Mouse (Mus musculus): ENCODE results near the gene Tlcd1. TPM values are rescaled to one million over a fixed set of nuclear protein-coding genes. Genes with fewer than 3 reads are reported as not detected.
"Not testable (repeated sequence)": the region's sequence is repeated elsewhere in the genome, so short reads cannot be mapped to it uniquely, and the experiment has no call there.

Tlcd1 gene
- polyA plus RNA-seq, 1 experiment = 17.4 TPM

DNA sequence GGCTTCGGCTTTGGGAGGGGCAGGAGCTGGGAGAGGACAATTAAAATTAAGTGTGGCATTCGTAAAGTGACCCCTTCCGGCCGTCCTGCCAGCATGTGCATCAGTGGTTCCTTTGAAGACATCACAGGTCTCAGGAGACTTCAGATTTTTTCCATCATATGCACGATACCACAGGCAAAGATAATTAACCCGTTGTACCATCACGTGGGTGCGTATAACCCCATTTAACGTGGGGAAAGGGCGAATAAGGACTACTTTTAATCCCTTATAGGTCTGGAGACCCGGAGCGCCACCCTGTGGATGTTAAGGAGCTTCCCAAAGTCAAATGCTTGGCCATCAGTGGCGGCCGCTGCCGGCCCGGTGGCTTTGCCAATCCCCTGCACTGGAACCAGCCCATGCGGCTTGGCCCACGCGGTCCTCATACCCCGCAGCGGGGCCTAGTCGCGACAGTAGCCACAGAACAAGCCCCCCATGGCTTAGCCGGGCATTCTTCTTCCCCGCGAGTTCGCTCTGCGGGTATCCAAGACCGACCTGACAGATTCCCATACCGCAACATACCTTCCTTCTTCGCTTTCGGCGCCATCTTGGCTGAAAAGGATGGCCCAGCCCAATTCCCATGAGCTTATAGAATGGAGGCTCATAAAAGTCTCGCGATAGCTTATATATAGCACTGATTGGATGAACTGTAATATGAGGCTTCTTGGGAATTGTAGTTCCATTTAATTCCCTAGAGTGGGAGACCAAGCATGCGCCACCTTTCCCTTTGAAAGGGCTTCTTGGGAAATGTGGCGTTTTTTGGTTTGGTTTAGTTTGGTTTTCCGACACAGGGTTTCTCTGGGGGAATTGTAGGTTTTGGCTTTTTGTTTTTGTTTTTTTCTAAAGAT is 6.7 kb downstream of the Tlcd1 start, which contains the start of gene Rpl23a:
Gene Rpl23a (minus strand): TSS at position 624 of the 884 bp plus-strand sequence.
- peak within 1 kb of the TSS; percentile 91 for H3K4me3 ChIP-seq
- peaks cover 32% of the 10 kb centered on the region for H3K36me3 ChIP-seq (ENCODE audit: control insufficient read depth, insufficient read depth)
- TF ChIP-seq MYOD1 (IDR thresholded peaks at IDR 0.05; ENCODE audit: control insufficient read depth in 1 of 3, insufficient read length in 2 of 3, low read depth in 2 of 3) (peak in 1 of 3 experiments; percentile 17), POLR2A (IDR thresholded peaks at IDR 0.05; ENCODE audit: insufficient read length, low read depth) (peak; percentile 73), MYOG (IDR thresholded peaks at IDR 0.05; ENCODE audit: control insufficient read depth in 1 of 3, insufficient read depth in 1 of 3, insufficient read length in 2 of 3, low read depth in 2 of 3) (no peak), POLR2AphosphoS2 (IDR thresholded peaks at IDR 0.05; ENCODE audit: insufficient read length, low read depth) (peak; percentile 87)
- H3K79me2 ChIP-seq (ENCODE audit: control insufficient read depth, insufficient read depth) = peaks cover 33% of the 10 kb centered on the region
- peak within 1 kb of the TSS; percentile 67 for H3ac ChIP-seq (ENCODE audit: control insufficient read depth, insufficient read length)
- H3K27me3 ChIP-seq (ENCODE audit: control insufficient read depth, insufficient read depth, insufficient read length) = no peaks in the 10 kb centered on the region
- peak within 1 kb of the TSS; percentile 95 for H3K4me2 ChIP-seq (ENCODE audit: low read depth)

DNA sequence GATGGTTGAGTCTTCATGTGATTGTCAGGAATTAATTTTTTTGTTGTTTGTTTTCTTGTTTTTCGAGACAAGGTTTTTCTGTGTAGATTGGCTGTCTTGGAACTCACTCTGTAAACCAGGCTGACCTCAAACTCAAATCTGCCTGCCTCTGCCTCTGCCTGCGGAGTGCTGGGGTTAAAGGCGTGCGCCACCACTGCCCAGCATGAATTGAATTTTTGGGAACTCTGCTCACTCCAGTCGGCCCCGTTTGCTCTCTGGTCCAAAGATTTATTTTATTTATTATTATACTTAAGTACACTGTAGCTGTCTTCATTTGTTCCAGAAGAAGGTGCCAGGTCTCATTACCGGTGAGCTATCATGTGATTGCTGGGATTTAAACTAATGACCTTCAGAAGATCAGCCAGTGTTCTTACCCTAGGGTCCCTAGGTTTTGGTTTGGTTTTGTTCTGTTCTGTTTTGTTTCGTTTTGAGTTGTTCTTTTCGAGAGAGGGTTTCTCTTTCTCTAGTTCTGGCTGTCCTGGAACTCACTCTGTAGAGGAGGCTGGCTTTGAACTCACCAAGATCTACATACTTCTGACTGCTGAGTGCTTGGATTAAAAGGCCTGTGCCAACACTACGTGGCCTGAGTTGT is 7.5 kb downstream of the Tlcd1 start:
- Histone ChIP-seq H3K79me2 (ENCODE audit: control insufficient read depth, insufficient read depth) (peaks cover 33% of the 10 kb centered on the region), H3ac (ENCODE audit: control insufficient read depth, insufficient read length) (peak overlapping the region; percentile 67), H3K36me3 (ENCODE audit: control insufficient read depth, insufficient read depth) (peaks cover 32% of the 10 kb centered on the region), H3K27me3 (ENCODE audit: control insufficient read depth, insufficient read depth, insufficient read length) (no peaks in the 10 kb centered on the region), H3K4me2 (ENCODE audit: low read depth) (peak overlapping the region; percentile 78), H3K4me3 (peak overlapping the region; percentile 91)
- TF ChIP-seq SRF (IDR thresholded peaks at IDR 0.05; ENCODE audit: control insufficient read depth, insufficient read length, low read depth) = no peak
- no peak for TF ChIP-seq REST (IDR thresholded peaks at IDR 0.05; ENCODE audit: insufficient read depth, insufficient read length)
- TF ChIP-seq TCF12 (IDR thresholded peaks at IDR 0.05; ENCODE audit: insufficient read depth, poor library complexity, severe bottlenecking) = no peak
- TF ChIP-seq POLR2AphosphoS2 (IDR thresholded peaks at IDR 0.05; ENCODE audit: insufficient read length, low read depth) = no peak
- TF ChIP-seq MYOG (IDR thresholded peaks at IDR 0.05; ENCODE audit: control insufficient read depth in 1 of 3, insufficient read depth in 1 of 3, insufficient read length in 2 of 3, low read depth in 2 of 3) = no peak
- TF ChIP-seq TCF3 (IDR thresholded peaks at IDR 0.05; ENCODE audit: insufficient read length, low read depth) = no peak
- no peak for TF ChIP-seq MYOD1 (IDR thresholded peaks at IDR 0.05; ENCODE audit: control insufficient read depth in 1 of 3, insufficient read length in 2 of 3, low read depth in 2 of 3)
- TF ChIP-seq POLR2A (IDR thresholded peaks at IDR 0.05; ENCODE audit: insufficient read length, low read depth) = no peak
- no peak for TF ChIP-seq E2F4 (IDR thresholded peaks at IDR 0.05; ENCODE audit: insufficient read depth)
- no peak for TF ChIP-seq MAX (IDR thresholded peaks at IDR 0.05; ENCODE audit: low read depth)
- TF ChIP-seq CEBPB (IDR thresholded peaks at IDR 0.05; ENCODE audit: insufficient read depth, poor library complexity, severe bottlenecking) = no peak
- no peak for TF ChIP-seq USF1 (IDR thresholded peaks at IDR 0.05; ENCODE audit: low read depth)

DNA sequence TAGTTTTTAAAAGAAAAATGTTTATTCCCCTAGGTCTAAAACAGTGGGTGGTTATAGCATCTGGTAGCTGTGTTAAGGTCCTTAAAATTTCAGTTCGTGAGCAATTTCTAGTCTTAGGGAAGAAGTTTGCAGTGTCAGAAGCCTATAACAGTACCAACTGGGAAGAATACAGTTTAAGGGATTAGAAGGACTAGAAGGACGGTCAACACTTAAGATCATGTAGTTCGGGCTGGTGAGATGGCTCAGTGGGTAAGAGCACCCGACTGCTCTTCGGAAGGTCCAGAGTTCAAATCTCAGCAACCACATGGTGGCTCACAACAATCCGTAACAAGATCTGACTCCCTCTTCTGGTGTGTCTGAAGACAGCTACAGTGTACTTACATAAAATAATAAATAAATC is 8.2 kb downstream of the Tlcd1 start:
- not testable (repeated sequence) for H3K27me3 ChIP-seq (ENCODE audit: control insufficient read depth, insufficient read depth, insufficient read length); H3K4me3 ChIP-seq; H3K4me2 ChIP-seq (ENCODE audit: low read depth); H3ac ChIP-seq (ENCODE audit: control insufficient read depth, insufficient read length)
- peaks cover 29% of the 10 kb centered on the region for H3K36me3 ChIP-seq (ENCODE audit: control insufficient read depth, insufficient read depth)
- peaks cover 33% of the 10 kb centered on the region for H3K79me2 ChIP-seq (ENCODE audit: control insufficient read depth, insufficient read depth)

DNA sequence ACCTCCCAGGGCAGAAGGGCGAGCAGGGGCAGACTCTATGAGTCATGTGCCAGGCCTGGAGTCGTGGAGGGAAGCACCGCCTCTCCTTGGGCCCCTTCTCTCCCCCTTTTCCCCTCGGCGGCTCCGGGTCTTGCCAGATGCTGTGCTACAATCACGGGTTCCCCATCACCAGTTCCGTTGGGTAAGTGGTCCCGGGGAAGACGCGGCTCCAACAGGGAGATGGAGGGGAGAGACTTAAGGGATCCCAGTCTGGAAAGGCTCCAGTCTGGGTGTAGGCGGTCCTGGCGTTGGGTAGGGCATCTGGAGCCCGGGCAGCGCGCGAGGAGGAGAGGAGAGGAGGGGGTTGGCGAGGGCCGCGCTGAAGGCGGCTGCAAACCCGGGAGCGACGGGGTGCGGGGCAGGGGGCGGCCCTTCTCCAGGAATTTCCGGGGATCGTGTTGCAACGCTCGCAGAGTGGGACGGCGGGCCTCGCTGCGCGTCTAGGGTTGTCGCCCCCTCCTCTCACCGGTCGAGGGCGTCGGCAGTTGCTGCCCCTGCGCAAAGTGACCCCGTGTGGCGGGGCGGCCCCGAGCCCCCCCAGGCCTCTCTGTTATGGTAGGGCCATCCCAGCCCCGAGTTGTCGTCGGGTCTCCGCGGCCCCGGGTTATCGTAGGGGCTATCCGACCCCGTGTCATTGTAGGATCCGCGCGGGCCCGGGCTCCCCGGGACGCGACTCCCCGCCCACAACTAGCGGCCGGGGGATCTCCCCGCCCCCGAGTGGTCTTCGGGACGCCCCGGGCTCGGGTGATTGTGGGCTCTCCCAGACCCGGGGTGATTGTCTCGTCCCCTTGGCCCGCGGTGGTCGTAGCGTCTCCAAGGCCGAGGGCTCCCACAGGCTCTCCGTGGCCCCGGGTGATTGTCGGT is 12.1 kb downstream of the Tlcd1 start, which contains the start of gene Rab34:
Gene Rab34 (plus strand): TSS at position 100 of the 903 bp plus-strand sequence.
- Histone ChIP-seq H3K27me3 (ENCODE audit: control insufficient read depth, insufficient read depth, insufficient read length) (no peaks in the 10 kb centered on the region), H3ac (ENCODE audit: control insufficient read depth, insufficient read length) (peak within 1 kb of the TSS; percentile 19), H3K4me3 (peak within 1 kb of the TSS; percentile 78), H3K36me3 (ENCODE audit: control insufficient read depth, insufficient read depth) (peaks cover 17% of the 10 kb centered on the region), H3K4me2 (ENCODE audit: low read depth) (peak within 1 kb of the TSS; percentile 79), H3K79me2 (ENCODE audit: control insufficient read depth, insufficient read depth) (peaks cover 8% of the 10 kb centered on the region)
- TF ChIP-seq TCF3 (IDR thresholded peaks at IDR 0.05; ENCODE audit: insufficient read length, low read depth) = no peak
- TF ChIP-seq POLR2AphosphoS2 (IDR thresholded peaks at IDR 0.05; ENCODE audit: insufficient read length, low read depth) = peak; percentile 71
- TF ChIP-seq SRF (IDR thresholded peaks at IDR 0.05; ENCODE audit: control insufficient read depth, insufficient read length, low read depth) = no peak
- TF ChIP-seq MAX (IDR thresholded peaks at IDR 0.05; ENCODE audit: low read depth) = no peak
- TF ChIP-seq REST (IDR thresholded peaks at IDR 0.05; ENCODE audit: insufficient read depth, insufficient read length) = no peak
- TF ChIP-seq MYOG (IDR thresholded peaks at IDR 0.05; ENCODE audit: control insufficient read depth in 1 of 3, insufficient read depth in 1 of 3, insufficient read length in 2 of 3, low read depth in 2 of 3) = peak in 1 of 3 experiments; percentile 9
- TF ChIP-seq E2F4 (IDR thresholded peaks at IDR 0.05; ENCODE audit: insufficient read depth) = no peak
- TF ChIP-seq MYOD1 (IDR thresholded peaks at IDR 0.05; ENCODE audit: control insufficient read depth in 1 of 3, insufficient read length in 2 of 3, low read depth in 2 of 3) = peak in 1 of 3 experiments; percentile 24
- TF ChIP-seq POLR2A (IDR thresholded peaks at IDR 0.05; ENCODE audit: insufficient read length, low read depth) = peak; percentile 66
- peak; percentile 47 for TF ChIP-seq USF1 (IDR thresholded peaks at IDR 0.05; ENCODE audit: low read depth)
- no peak for TF ChIP-seq TCF12 (IDR thresholded peaks at IDR 0.05; ENCODE audit: insufficient read depth, poor library complexity, severe bottlenecking)
- no peak for TF ChIP-seq CEBPB (IDR thresholded peaks at IDR 0.05; ENCODE audit: insufficient read depth, poor library complexity, severe bottlenecking)
